Mouse (Mus musculus): ENCODE data around the gene Gpr68.

DNA sequence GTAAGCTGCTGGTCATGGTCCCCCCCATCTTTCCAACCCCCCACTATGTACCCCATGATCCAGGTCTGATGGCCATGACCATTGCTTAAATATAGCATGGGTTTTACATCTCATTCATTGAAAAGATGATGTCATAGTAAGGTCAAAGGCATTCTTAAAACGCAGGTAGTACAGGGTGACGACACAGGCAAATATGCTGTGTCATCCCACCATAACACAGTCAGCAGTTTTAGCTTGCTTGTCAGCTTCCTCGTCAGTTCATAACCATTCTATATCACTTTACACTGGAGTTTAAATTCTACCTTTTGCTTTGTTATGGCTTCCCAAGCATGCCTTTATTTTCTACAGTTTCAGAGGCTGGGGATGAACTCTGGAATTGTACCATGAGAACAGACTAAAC lies 45.7 kb downstream of the Gpr68 start:
- no peak for TF ChIP-seq CTCF (IDR thresholded peaks at IDR 0.05; ENCODE audit: borderline replicate concordance, insufficient read depth, low read depth, low read length)
- no peak for TF ChIP-seq POLR2A (IDR thresholded peaks at IDR 0.05; ENCODE audit: borderline replicate concordance, insufficient read depth, low read length)

Measured in cerebellum, adult 2 months (tissue).